Mouse (Mus musculus) megakaryocyte, embryonic 14.5 days (primary cell): ENCODE measurements around the gene Flot1. TPM values are rescaled to one million over a fixed set of nuclear protein-coding genes. Genes with fewer than 3 reads are reported as not detected.
A peak's percentile ranks its signal among the peaks of the same experiment; 100 is the strongest.

ENCODE experiments used
- H3K27me3 ChIP-seq: replicated peaks from 2 replicates; pipeline ENCODE3; 2012; ENCODE audit warnings: inconsistent platforms
- H3K36me3 ChIP-seq: replicated peaks from 2 replicates; pipeline ENCODE3; 2012; ENCODE audit warnings: low read length, inconsistent platforms, mixed read lengths
- H3K4me1 ChIP-seq: 2 replicates; pipeline ENCODE4 v1.6.1; 2012; ENCODE audit warnings: inconsistent platforms
- H3K4me3 ChIP-seq: replicated peaks from 2 replicates; pipeline ENCODE3; 2012; ENCODE audit warnings: moderate library complexity, mild to moderate bottlenecking, inconsistent platforms
- H3K9me3 ChIP-seq: 2 replicates; pipeline ENCODE4 v1.6.1; 2012; ENCODE audit warnings: inconsistent platforms
- FLI1 ChIP-seq: IDR thresholded peaks from 2 replicates; pipeline ENCODE4 v1.6.1; 2012; ENCODE audit warnings: low read length, inconsistent platforms, mixed read lengths
- GATA1 ChIP-seq: IDR thresholded peaks from 3 replicates; pipeline ENCODE4 v1.6.1; 2012; ENCODE audit warnings: mixed read lengths, low read length, inconsistent platforms, borderline replicate concordance
- polyA plus RNA-seq: library from polyadenylated mRNA; stranded (reverse); fragments of >175 nt; gene quantifications from 2 replicates; pipeline ENCODE4 v1.2.3, GENCODE M21; 2012; ENCODE audit warnings: low replicate concordance; ENCODE audit not compliant: insufficient read depth

Gene Flot1
- polyA plus RNA-seq, 1 experiment, result 163 TPM

GRCm38 (mm10) chr17:35820111-35820510 is 2.9 kb upstream of the Flot1 start:
- H3K27me3 ChIP-seq, result no peaks in the 10 kb centered on the region

GRCm38 (mm10) chr17:35821439-35822430 is 1.3 kb upstream of the Flot1 start, which contains the start of gene Ier3:
Gene Ier3, plus strand, starts transcription at chr17:35821684.
- H3K27me3 ChIP-seq, result no peaks in the 10 kb centered on the region
- peaks cover 28% of the 10 kb centered on the region for H3K36me3 ChIP-seq
- TF ChIP-seq GATA1 (no peak), FLI1 (no peak)
- H3K4me1 ChIP-seq, result peaks cover 66% of the 10 kb centered on the region
- no peaks in the 10 kb centered on the region for H3K9me3 ChIP-seq
- peak within 1 kb of the TSS; percentile 98 for H3K4me3 ChIP-seq

More at GRCm38 (mm10) chr17:35820111-35820510, 2.9 kb upstream of the Flot1 start:
- Histone ChIP-seq H3K9me3 (no peaks in the 10 kb centered on the region), H3K36me3 (peaks cover 12% of the 10 kb centered on the region), H3K4me3 (no peak overlapping the region), H3K4me1 (peaks cover 67% of the 10 kb centered on the region)
- TF ChIP-seq GATA1 (no peak), FLI1 (no peak)

- TF ChIP-seq GATA1 (no peak), FLI1 (no peak)
- H3K4me3 ChIP-seq, result peak overlapping the region; percentile 98
- peaks cover 62% of the 10 kb centered on the region for H3K4me1 ChIP-seq
- peaks cover 36% of the 10 kb centered on the region for H3K36me3 ChIP-seq
- H3K9me3 ChIP-seq, result no peaks in the 10 kb centered on the region
- no peaks in the 10 kb centered on the region for H3K27me3 ChIP-seq
These were observed 466 bp upstream of the Flot1 start for GRCm38 (mm10) chr17:35822564-35822963.

- peaks cover 66% of the 10 kb centered on the region for H3K4me1 ChIP-seq
- H3K4me3 ChIP-seq, result peak overlapping the region; percentile 98
- H3K9me3 ChIP-seq, result no peaks in the 10 kb centered on the region
- no peaks in the 10 kb centered on the region for H3K27me3 ChIP-seq
- TF ChIP-seq FLI1 (no peak), GATA1 (no peak)
- peaks cover 54% of the 10 kb centered on the region for H3K36me3 ChIP-seq
These were observed 1.4 kb downstream of the Flot1 start for GRCm38 (mm10) chr17:35824402-35824801.

GRCm38 (mm10) chr17:35825109-35825850 is 2.2 kb downstream of the Flot1 start:
- Histone ChIP-seq H3K27me3 (no peaks in the 10 kb centered on the region), H3K4me1 (peaks cover 66% of the 10 kb centered on the region), H3K36me3 (peaks cover 63% of the 10 kb centered on the region), H3K9me3 (no peaks in the 10 kb centered on the region), H3K4me3 (peak overlapping the region; percentile 98)
- TF ChIP-seq GATA1 (no peak), FLI1 (no peak)

- Histone ChIP-seq H3K9me3 (no peaks in the 10 kb centered on the region), H3K4me1 (peaks cover 73% of the 10 kb centered on the region), H3K4me3 (peak overlapping the region; percentile 71), H3K36me3 (peaks cover 99% of the 10 kb centered on the region), H3K27me3 (no peaks in the 10 kb centered on the region)
- no peak for TF ChIP-seq FLI1
- no peak for TF ChIP-seq GATA1
These were observed 6.7 kb downstream of the Flot1 start for GRCm38 (mm10) chr17:35829737-35830136.

- Histone ChIP-seq H3K9me3 (no peaks in the 10 kb centered on the region), H3K4me1 (peaks cover 73% of the 10 kb centered on the region), H3K36me3 (peaks cover 91% of the 10 kb centered on the region), H3K4me3 (no peak overlapping the region), H3K27me3 (no peaks in the 10 kb centered on the region)
- TF ChIP-seq GATA1, result no peak
- TF ChIP-seq FLI1, result no peak
These were observed 9.6 kb downstream of the Flot1 start for GRCm38 (mm10) chr17:35832400-35833238.

GRCm38 (mm10) chr17:35833239-35833751 is 10.3 kb downstream of the Flot1 start:
- H3K4me3 ChIP-seq, result no peak overlapping the region
- no peak for TF ChIP-seq FLI1
- TF ChIP-seq GATA1, result no peak
- peaks cover 85% of the 10 kb centered on the region for H3K36me3 ChIP-seq
- H3K27me3 ChIP-seq, result no peaks in the 10 kb centered on the region
- H3K4me1 ChIP-seq, result peaks cover 73% of the 10 kb centered on the region
- H3K9me3 ChIP-seq, result no peaks in the 10 kb centered on the region

GRCm38 (mm10) chr17:35833894-35834293 is 10.9 kb downstream of the Flot1 start:
- Histone ChIP-seq H3K36me3 (peaks cover 79% of the 10 kb centered on the region), H3K4me1 (peaks cover 70% of the 10 kb centered on the region)

More at GRCm38 (mm10) chr17:35833894-35834293, 10.9 kb downstream of the Flot1 start:
- no peak overlapping the region for H3K4me3 ChIP-seq
- no peaks in the 10 kb centered on the region for H3K9me3 ChIP-seq
- TF ChIP-seq FLI1 (no peak), GATA1 (no peak)
- no peaks in the 10 kb centered on the region for H3K27me3 ChIP-seq
